Mouse (Mus musculus) myocyte (in vitro differentiated cells): ENCODE results near the gene Ferd3l.

ENCODE experiments used
- CEBPB ChIP-seq: IDR thresholded peaks from 2 replicates; pipeline ENCODE4 v1.6.1; 2011; ENCODE audit warnings: mild to moderate bottlenecking, moderate library complexity; ENCODE audit not compliant: poor library complexity, insufficient read depth, severe bottlenecking
- MAX ChIP-seq: IDR thresholded peaks from one replicate; pipeline ENCODE4 v1.6.1; 2011; ENCODE audit warnings: low read depth, mild to moderate bottlenecking, control low read depth
- MYOD1 ChIP-seq, 3 experiments: IDR thresholded peaks; one replicate each; pipeline ENCODE4 v1.6.1; 2011; ENCODE audit warnings: control low read depth in 2 of 3, low read depth in 2 of 3, mild to moderate bottlenecking in 2 of 3, moderate library complexity in 1 of 3; ENCODE audit not compliant: insufficient read length in 2 of 3, control insufficient read depth in 1 of 3
- MYOG ChIP-seq, 3 experiments: IDR thresholded peaks; one replicate each; pipeline ENCODE4 v1.6.1; 2011; ENCODE audit warnings: control low read depth in 2 of 3, low read depth in 2 of 3, mild to moderate bottlenecking in 2 of 3; ENCODE audit not compliant: insufficient read length in 2 of 3, control insufficient read depth in 1 of 3, insufficient read depth in 1 of 3
- POLR2A ChIP-seq: IDR thresholded peaks from one replicate; pipeline ENCODE4 v1.6.1; 2011; ENCODE audit warnings: low read depth, mild to moderate bottlenecking, control low read depth, moderate library complexity; ENCODE audit not compliant: insufficient read length
- POLR2AphosphoS2 ChIP-seq: IDR thresholded peaks from one replicate; pipeline ENCODE4 v1.6.1; 2011; ENCODE audit warnings: low read depth, control low read depth; ENCODE audit not compliant: insufficient read length
- REST ChIP-seq: IDR thresholded peaks from one replicate; pipeline ENCODE4 v1.6.1; 2011; ENCODE audit warnings: mild to moderate bottlenecking, control low read depth, moderate library complexity; ENCODE audit not compliant: insufficient read depth, insufficient read length
- SRF ChIP-seq: IDR thresholded peaks from one replicate; pipeline ENCODE4 v1.6.1; 2011; ENCODE audit warnings: low read depth; ENCODE audit not compliant: control insufficient read depth, insufficient read length
- TCF12 ChIP-seq: IDR thresholded peaks from one replicate; pipeline ENCODE4 v1.6.1; 2011; ENCODE audit warnings: mild to moderate bottlenecking, control low read depth; ENCODE audit not compliant: poor library complexity, insufficient read depth, severe bottlenecking
- USF1 ChIP-seq: IDR thresholded peaks from one replicate; pipeline ENCODE4 v1.6.1; 2011; ENCODE audit warnings: low read depth, mild to moderate bottlenecking, control low read depth, moderate library complexity

- TF ChIP-seq POLR2A (no peak), USF1 (no peak), MYOG (IDR thresholded peaks at IDR 0.05; ENCODE audit: control insufficient read depth in 1 of 3, insufficient read depth in 1 of 3, insufficient read length in 2 of 3, low read depth in 2 of 3) (no peak), POLR2AphosphoS2 (no peak), MAX (no peak), CEBPB (no peak), SRF (no peak), TCF12 (no peak), REST (no peak), MYOD1 (IDR thresholded peaks at IDR 0.05; ENCODE audit: control insufficient read depth in 1 of 3, insufficient read length in 2 of 3, low read depth in 2 of 3) (no peak)
These were observed 37.6 kb downstream of the Ferd3l start for GRCm38 (mm10) chr12:33965661-33966360.
